Mouse (Mus musculus): Measurements from ENCODE around the gene Fzd2. TPM values are rescaled to one million over a fixed set of nuclear protein-coding genes. Genes with fewer than 3 reads are reported as not detected.

Fzd2 gene
- polyA plus RNA-seq, 1 experiment from 2014 or later, result 15.4 TPM

DNA sequence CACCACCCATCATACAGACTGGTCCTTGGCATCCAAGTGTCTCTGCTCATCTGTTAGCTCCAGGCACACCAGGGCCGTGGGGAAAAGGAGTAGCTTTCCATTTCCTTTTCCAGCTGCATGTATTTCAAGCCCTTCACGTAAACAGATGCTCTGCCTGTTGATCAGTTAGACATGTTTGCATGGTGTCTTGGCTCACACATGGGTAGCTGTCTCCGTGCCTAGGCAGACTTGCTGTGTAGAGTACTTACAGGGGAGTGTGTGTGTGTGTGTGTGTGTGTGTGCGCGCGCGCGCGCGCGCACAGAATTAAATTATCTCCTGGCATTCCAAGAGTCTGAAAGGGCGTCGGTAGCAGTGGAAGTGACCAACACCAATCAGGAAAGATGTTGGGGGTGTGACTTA, 42.0 kb downstream of the Fzd2 start:
- ATAC-seq (ENCODE audit: insufficient read depth, low FRiP score), result no peak
- H3K27ac ChIP-seq (ENCODE audit: low read length), result peak overlapping the region; percentile 19; the same call in 1 of the 2 replicates
- 70% methylated on average over 13 of the region's 13 CpGs for WGBS
- no peak overlapping the region for H3K4me2 ChIP-seq (ENCODE audit: low read depth, low read length)
- H3K27me3 ChIP-seq (ENCODE audit: control insufficient read depth, insufficient read depth, low read length), result no peaks in the 10 kb centered on the region
- H3K9ac ChIP-seq (ENCODE audit: low read length), result no peak overlapping the region
- no peaks in the 10 kb centered on the region for H3K9me3 ChIP-seq (replicated peaks; ENCODE audit: control insufficient read depth, low read length)
- H3K4me3 ChIP-seq (replicated peaks; ENCODE audit: low read length), result no peak overlapping the region
- no peaks in the 10 kb centered on the region for H3K36me3 ChIP-seq (ENCODE audit: control insufficient read depth, insufficient read depth, low read length)
- H3K4me1 ChIP-seq (ENCODE audit: control insufficient read depth, insufficient read depth, low read length), result peaks cover 7% of the 10 kb centered on the region

DNA sequence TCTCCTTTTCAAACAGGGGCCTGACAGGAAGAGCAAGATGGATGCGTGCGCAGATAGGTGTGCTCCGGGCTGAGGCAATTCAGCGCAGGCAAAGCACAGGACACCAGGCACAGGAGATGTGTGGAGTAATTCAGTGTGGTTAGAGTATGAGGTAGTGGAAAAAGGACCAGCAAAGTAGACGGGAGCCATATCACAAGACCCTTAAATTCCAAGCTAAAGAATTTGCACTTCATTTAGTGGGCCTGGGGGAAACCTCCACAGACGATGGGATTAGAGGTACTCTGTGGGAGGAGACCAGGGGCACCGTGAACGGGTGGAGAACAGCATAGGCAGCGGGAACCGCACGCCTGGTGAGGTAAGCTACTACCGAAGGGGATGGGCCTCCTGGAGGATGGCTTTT, 43.7 kb downstream of the Fzd2 start:
- no peaks in the 10 kb centered on the region for H3K9me3 ChIP-seq (replicated peaks; ENCODE audit: control insufficient read depth, low read length)
- 71% methylated on average over 12 of the region's 12 CpGs for WGBS
- H3K27ac ChIP-seq (ENCODE audit: low read length), result no peak overlapping the region
- H3K4me2 ChIP-seq (ENCODE audit: low read depth, low read length), result no peak overlapping the region
- H3K27me3 ChIP-seq (ENCODE audit: control insufficient read depth, insufficient read depth, low read length), result no peaks in the 10 kb centered on the region
- H3K36me3 ChIP-seq (ENCODE audit: control insufficient read depth, insufficient read depth, low read length), result no peaks in the 10 kb centered on the region
- no peak overlapping the region for H3K4me3 ChIP-seq (replicated peaks; ENCODE audit: low read length)
- no peak for ATAC-seq (ENCODE audit: insufficient read depth, low FRiP score)
- H3K9ac ChIP-seq (ENCODE audit: low read length), result no peak overlapping the region
- H3K4me1 ChIP-seq (ENCODE audit: control insufficient read depth, insufficient read depth, low read length), result peaks cover 7% of the 10 kb centered on the region

DNA sequence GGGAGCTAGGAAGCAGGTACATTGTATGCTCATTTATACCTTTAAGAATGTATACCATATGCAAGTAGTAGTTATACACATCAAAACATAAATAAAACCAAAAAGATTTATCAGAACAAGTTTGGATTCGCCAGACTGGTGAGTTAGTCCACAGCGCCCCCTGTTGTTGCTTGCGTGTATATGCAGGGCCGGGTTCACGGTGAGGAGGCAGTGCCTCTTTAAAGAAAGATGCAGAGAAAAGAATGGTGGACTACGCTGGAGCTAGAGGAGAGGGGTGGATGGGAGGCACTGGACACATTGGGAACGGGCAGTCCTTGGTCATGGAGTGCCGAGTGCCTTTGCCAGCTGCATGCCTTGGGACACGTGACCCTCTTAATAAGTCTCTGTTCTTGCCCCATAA, 47.2 kb downstream of the Fzd2 start:
- Histone ChIP-seq H3K4me2 (ENCODE audit: low read depth, low read length) (no peak overlapping the region), H3K4me1 (ENCODE audit: control insufficient read depth, insufficient read depth, low read length) (no peaks in the 10 kb centered on the region), H3K27me3 (ENCODE audit: control insufficient read depth, insufficient read depth, low read length) (no peaks in the 10 kb centered on the region), H3K9ac (ENCODE audit: low read length) (no peak overlapping the region), H3K36me3 (ENCODE audit: control insufficient read depth, insufficient read depth, low read length) (no peaks in the 10 kb centered on the region), H3K4me3 (replicated peaks; ENCODE audit: low read length) (no peak overlapping the region), H3K27ac (ENCODE audit: low read length) (no peak overlapping the region), H3K9me3 (replicated peaks; ENCODE audit: control insufficient read depth, low read length) (no peaks in the 10 kb centered on the region)
- no peak for ATAC-seq (ENCODE audit: insufficient read depth, low FRiP score)
- 6% methylated on average over 9 of the region's 9 CpGs for WGBS

DNA sequence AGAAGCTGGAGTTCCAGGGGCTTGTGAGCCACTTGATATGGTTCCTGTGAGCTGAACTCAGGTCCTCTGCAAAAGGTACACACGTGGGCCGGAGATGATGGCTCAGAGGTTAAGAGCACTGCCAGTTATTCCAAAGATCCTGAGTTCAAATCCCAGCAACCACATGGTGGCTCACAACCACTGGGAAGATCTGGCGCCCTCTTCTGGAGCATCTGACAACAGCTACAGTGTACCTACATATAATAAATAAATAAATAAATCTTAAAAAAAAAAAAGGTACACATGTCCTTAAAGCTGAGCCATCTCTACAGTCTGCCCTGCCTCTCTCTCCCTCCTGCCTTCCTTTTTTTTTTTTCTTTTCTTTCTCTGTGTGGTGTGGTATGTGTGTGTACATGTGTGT, 48.6 kb downstream of the Fzd2 start:
- no peak overlapping the region for H3K9ac ChIP-seq (ENCODE audit: low read length)
- H3K27me3 ChIP-seq (ENCODE audit: control insufficient read depth, insufficient read depth, low read length), result no peaks in the 10 kb centered on the region
- WGBS, result 69% methylated on average over 3 of the region's 3 CpGs
- no peaks in the 10 kb centered on the region for H3K36me3 ChIP-seq (ENCODE audit: control insufficient read depth, insufficient read depth, low read length)
- no peak overlapping the region for H3K4me2 ChIP-seq (ENCODE audit: low read depth, low read length)
- ATAC-seq (ENCODE audit: insufficient read depth, low FRiP score), result no peak
- H3K9me3 ChIP-seq (replicated peaks; ENCODE audit: control insufficient read depth, low read length), result no peaks in the 10 kb centered on the region
- H3K4me1 ChIP-seq (ENCODE audit: control insufficient read depth, insufficient read depth, low read length), result no peaks in the 10 kb centered on the region
- H3K27ac ChIP-seq (ENCODE audit: low read length), result no peak overlapping the region
- no peak overlapping the region for H3K4me3 ChIP-seq (replicated peaks; ENCODE audit: low read length)

DNA sequence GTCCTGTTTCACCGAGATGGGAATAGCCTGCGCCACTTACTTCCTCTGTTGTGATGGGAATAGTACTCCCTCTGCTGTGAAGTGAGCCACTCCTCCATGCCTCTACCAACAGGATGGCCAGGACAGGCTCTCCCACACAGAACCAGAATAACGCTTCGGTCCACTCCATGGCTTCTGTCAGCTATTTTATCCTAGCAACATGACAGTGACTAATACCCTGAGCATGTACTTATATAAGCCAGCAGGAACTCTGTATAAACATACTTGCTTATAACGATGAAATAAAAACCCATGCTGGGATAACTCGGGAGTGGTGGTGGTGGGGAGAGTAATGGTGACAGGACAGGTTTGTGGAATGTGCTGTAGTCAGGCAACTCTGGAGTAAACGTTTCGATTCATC, 51.7 kb downstream of the Fzd2 start:
- no peak overlapping the region; the same call in 1 of the 2 replicates for H3K27ac ChIP-seq (ENCODE audit: low read length)
- H3K4me2 ChIP-seq (ENCODE audit: low read depth, low read length), result no peak overlapping the region
- no peaks in the 10 kb centered on the region for H3K4me1 ChIP-seq (ENCODE audit: control insufficient read depth, insufficient read depth, low read length)
- H3K4me3 ChIP-seq (replicated peaks; ENCODE audit: low read length), result no peak overlapping the region
- H3K36me3 ChIP-seq (ENCODE audit: control insufficient read depth, insufficient read depth, low read length), result no peaks in the 10 kb centered on the region
- H3K9me3 ChIP-seq (replicated peaks; ENCODE audit: control insufficient read depth, low read length), result no peaks in the 10 kb centered on the region
- no peaks in the 10 kb centered on the region for H3K27me3 ChIP-seq (ENCODE audit: control insufficient read depth, insufficient read depth, low read length)
- ATAC-seq (ENCODE audit: insufficient read depth, low FRiP score), result peak; percentile 58
- 34% methylated on average over 8 of the region's 8 CpGs for WGBS
- no peak overlapping the region for H3K9ac ChIP-seq (ENCODE audit: low read length)

DNA sequence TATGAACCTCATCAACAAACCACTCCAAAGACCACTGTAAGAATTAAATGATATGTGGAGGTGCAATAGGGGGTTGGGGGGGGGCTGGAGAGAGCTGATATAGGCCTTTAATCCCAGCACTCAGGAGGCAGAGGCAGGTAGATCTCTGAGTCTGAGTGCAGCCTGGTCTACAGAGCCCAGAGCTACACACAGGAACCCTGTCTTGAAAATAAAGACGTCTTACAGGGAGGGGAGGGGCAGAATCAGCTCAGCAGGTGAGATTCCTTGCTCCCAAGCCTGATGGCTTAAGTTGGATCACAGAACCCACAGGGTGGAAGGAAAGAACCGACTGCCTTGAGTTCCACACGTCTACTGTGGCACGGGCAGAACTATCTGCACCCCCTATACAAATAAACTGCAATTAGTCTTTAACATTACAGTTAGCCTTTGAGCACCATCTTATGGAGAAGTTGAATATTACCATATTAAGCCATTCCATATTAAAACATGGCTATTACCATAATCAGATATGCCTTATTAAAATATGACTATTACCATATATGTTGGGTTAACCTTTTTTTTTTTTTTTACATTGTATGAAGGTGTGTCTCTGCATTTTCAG, 52.2 kb downstream of the Fzd2 start:
- no peak overlapping the region; the same call in 1 of the 2 replicates for H3K27ac ChIP-seq (ENCODE audit: low read length)
- H3K9me3 ChIP-seq (replicated peaks; ENCODE audit: control insufficient read depth, low read length), result no peaks in the 10 kb centered on the region
- no peak overlapping the region; the same call in 1 of the 2 replicates for H3K4me3 ChIP-seq (replicated peaks; ENCODE audit: low read length)
- peak; percentile 61; the same call in 1 of the 2 replicates for ATAC-seq (ENCODE audit: insufficient read depth, low FRiP score)
- H3K9ac ChIP-seq (ENCODE audit: low read length), result no peak overlapping the region
- 8% methylated on average over 4 of the region's 4 CpGs for WGBS
- H3K36me3 ChIP-seq (ENCODE audit: control insufficient read depth, insufficient read depth, low read length), result no peaks in the 10 kb centered on the region
- H3K27me3 ChIP-seq (ENCODE audit: control insufficient read depth, insufficient read depth, low read length), result no peaks in the 10 kb centered on the region
- no peaks in the 10 kb centered on the region for H3K4me1 ChIP-seq (ENCODE audit: control insufficient read depth, insufficient read depth, low read length)
- peak overlapping the region; percentile 24; the same call in 1 of the 2 replicates for H3K4me2 ChIP-seq (ENCODE audit: low read depth, low read length)

DNA sequence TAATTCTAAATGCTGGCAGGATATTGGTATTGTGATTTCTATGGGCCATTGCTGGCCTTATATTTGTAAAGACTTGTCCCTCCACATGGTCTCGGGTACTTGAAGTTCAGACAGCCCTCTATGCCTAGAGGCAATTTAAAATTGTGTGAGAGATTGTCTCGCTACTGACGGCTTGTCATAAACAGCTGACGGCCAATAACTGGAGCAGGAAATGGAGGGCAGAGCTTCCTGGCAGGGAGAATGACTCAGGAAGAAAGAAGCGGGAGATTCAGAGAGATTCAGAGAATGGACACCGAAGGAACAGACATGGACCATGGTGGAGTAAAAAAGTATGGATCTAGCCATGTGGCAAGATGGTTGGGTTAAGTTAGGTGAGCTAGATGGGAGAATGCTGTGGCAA, 52.7 kb downstream of the Fzd2 start:
- H3K9me3 ChIP-seq (replicated peaks; ENCODE audit: control insufficient read depth, low read length), result no peaks in the 10 kb centered on the region
- no peaks in the 10 kb centered on the region for H3K36me3 ChIP-seq (ENCODE audit: control insufficient read depth, insufficient read depth, low read length)
- whole genome bisulfite sequencing, result 60% methylated on average over 6 of the region's 6 CpGs
- no peaks in the 10 kb centered on the region for H3K4me1 ChIP-seq (ENCODE audit: control insufficient read depth, insufficient read depth, low read length)
- no peak for ATAC-seq (ENCODE audit: insufficient read depth, low FRiP score)
- no peak overlapping the region for H3K9ac ChIP-seq (ENCODE audit: low read length)
- H3K27me3 ChIP-seq (ENCODE audit: control insufficient read depth, insufficient read depth, low read length), result no peaks in the 10 kb centered on the region
- H3K4me2 ChIP-seq (ENCODE audit: low read depth, low read length), result no peak overlapping the region
- H3K27ac ChIP-seq (ENCODE audit: low read length), result no peak overlapping the region
- no peak overlapping the region for H3K4me3 ChIP-seq (replicated peaks; ENCODE audit: low read length)

Other genes starting within 250 kb of the Fzd2 start
- gene Slc4a1, start 238.2 kb upstream of the Fzd2 start, polyA plus RNA-seq (2015; fragmentation: Nextera tagmentation; extraction: Ambion mirVana), result 38.9 and 47.2 TPM in 2 replicates
- 6.8 and 7.6 TPM in 2 replicates for gene Rundc3a, start 211.0 kb upstream of the Fzd2 start, polyA plus RNA-seq (2015; fragmentation: Nextera tagmentation; extraction: Ambion mirVana)
- 239 and 243 TPM in 2 replicates for gene Slc25a39, start 196.4 kb upstream of the Fzd2 start, polyA plus RNA-seq (2015; fragmentation: Nextera tagmentation; extraction: Ambion mirVana)
- 187 and 207 TPM in 2 replicates for gene Grn, start 174.1 kb upstream of the Fzd2 start, polyA plus RNA-seq (2015; fragmentation: Nextera tagmentation; extraction: Ambion mirVana)
- gene Fam171a2, start 156.7 kb upstream of the Fzd2 start, polyA plus RNA-seq (2015; fragmentation: Nextera tagmentation; extraction: Ambion mirVana), result 2.5 and 3.3 TPM in 2 replicates
- gene Itga2b, start 134.3 kb upstream of the Fzd2 start, polyA plus RNA-seq (2015; fragmentation: Nextera tagmentation; extraction: Ambion mirVana), result 8.6 and 10.8 TPM in 2 replicates
- gene Gpatch8, start 48.0 kb upstream of the Fzd2 start, polyA plus RNA-seq (2015; fragmentation: Nextera tagmentation; extraction: Ambion mirVana), result 34.9 and 47.0 TPM in 2 replicates
- gene Gm11627, start 24.9 kb upstream of the Fzd2 start, polyA plus RNA-seq (2015; fragmentation: Nextera tagmentation; extraction: Ambion mirVana), result 21.0 and 22.0 TPM in 2 replicates
- 0.40 and 0.79 TPM in 2 replicates for gene Meioc, start 59.3 kb downstream of the Fzd2 start, polyA plus RNA-seq (2015; fragmentation: Nextera tagmentation; extraction: Ambion mirVana)
- gene Ccdc43, start 93.4 kb downstream of the Fzd2 start, polyA plus RNA-seq (2015; fragmentation: Nextera tagmentation; extraction: Ambion mirVana), result 39.8 and 44.6 TPM in 2 replicates
- gene Adam11, start 157.0 kb downstream of the Fzd2 start, polyA plus RNA-seq (2015; fragmentation: Nextera tagmentation; extraction: Ambion mirVana), result 4.5 and 5.2 TPM in 2 replicates
- gene Gjc1, start 215.3 kb downstream of the Fzd2 start, polyA plus RNA-seq (2015; fragmentation: Nextera tagmentation; extraction: Ambion mirVana), result 30.1 and 38.5 TPM in 2 replicates
- 1.2 and 1.4 TPM in 2 replicates for gene Higd1b, start 231.5 kb downstream of the Fzd2 start, polyA plus RNA-seq (2015; fragmentation: Nextera tagmentation; extraction: Ambion mirVana)

Data from stomach, embryonic 16.5 days (tissue).